In the genomic region with DNA sequence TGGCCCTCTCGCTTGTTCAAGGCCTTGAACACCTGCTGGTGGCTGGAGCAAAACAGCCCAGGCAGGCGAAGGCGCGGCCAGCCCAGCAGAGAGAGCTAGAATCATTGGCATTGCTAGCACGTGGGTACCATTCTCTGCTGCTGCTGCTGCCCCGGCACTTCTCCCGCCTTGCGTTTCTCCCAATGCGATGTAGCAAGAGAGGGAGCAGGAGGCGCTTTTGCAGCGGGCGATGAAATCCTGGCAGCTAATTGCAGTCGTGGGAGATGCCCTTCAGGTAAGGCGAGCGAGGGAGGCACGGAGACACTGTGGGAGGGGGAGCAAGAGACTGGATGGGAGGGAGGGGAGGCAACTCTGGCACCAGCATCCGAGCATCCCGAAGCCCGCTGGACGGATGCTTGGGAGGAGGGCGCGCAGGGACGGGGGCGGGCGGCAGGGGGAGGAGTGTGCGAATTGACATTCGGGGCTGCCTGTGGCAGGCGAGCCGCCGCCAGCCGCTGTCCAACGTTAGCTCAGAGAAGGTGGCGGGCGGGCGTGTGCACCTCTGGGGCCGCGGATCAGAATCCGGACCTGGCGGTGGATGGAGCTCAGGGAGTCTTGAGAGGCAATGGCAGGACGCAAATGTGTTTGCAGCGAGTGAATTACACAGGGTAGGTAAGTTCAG, we compare ENCODE assay signal across 8 mouse cellular contexts.
A peak's percentile ranks its signal among the peaks of the same experiment; 100 is the strongest.
DNase-seq lines count a peak whose midpoint lies in the region; ATAC-seq and TF ChIP-seq lines count a peak whose summit lies in the region.

No protein-coding gene starts in this region.

- H3K4me3 ChIP-seq in ES-Bruce4 (ENCODE audit: low read depth, low read length) = peak overlapping the region; percentile 57
- H3K4me3 ChIP-seq in embryonic facial prominence, embryonic 10.5 days = peak overlapping the region; percentile 56
- H3K4me3 ChIP-seq in hindbrain, embryonic 10.5 days = peak overlapping the region; percentile 50
- H3K4me3 ChIP-seq in limb, embryonic 10.5 days = peak overlapping the region; percentile 45

- under 1% methylated on average over 41 of the region's 41 CpGs for WGBS in embryonic facial prominence, embryonic 10.5 days
- under 1% methylated on average over 41 of the region's 41 CpGs for WGBS in hindbrain, embryonic 10.5 days
- under 1% methylated on average over 41 of the region's 41 CpGs for WGBS in limb, embryonic 10.5 days

- no peak for TF ChIP-seq EP300 in ES-Bruce4 (IDR thresholded peaks at IDR 0.05; ENCODE audit: insufficient read depth, low read depth, low read length)

- H3K36me3 ChIP-seq in ES-Bruce4 (ENCODE audit: control insufficient read depth, insufficient read depth, low read length, poor library complexity, severe bottlenecking) = no peaks in the 10 kb centered on the region
- no peaks in the 10 kb centered on the region for H3K36me3 ChIP-seq in embryonic facial prominence, embryonic 10.5 days (replicated peaks)
- no peaks in the 10 kb centered on the region for H3K36me3 ChIP-seq in hindbrain, embryonic 10.5 days
- no peaks in the 10 kb centered on the region for H3K36me3 ChIP-seq in limb, embryonic 10.5 days

- no peak for ATAC-seq in erythroid progenitor cell, adult 5-6 weeks (replicated peaks; ENCODE audit: low FRiP score, poor library complexity, severe bottlenecking)

- H3K27me3 ChIP-seq in ES-Bruce4 (ENCODE audit: control insufficient read depth, insufficient read depth, low read length, poor library complexity, severe bottlenecking) = peaks cover 5% of the 10 kb centered on the region
- H3K27me3 ChIP-seq in embryonic facial prominence, embryonic 10.5 days (replicated peaks; ENCODE audit: low read depth, poor library complexity, severe bottlenecking) = peaks cover 48% of the 10 kb centered on the region
- peaks cover 49% of the 10 kb centered on the region for H3K27me3 ChIP-seq in hindbrain, embryonic 10.5 days (ENCODE audit: insufficient read depth, poor library complexity, severe bottlenecking)
- H3K27me3 ChIP-seq in limb, embryonic 10.5 days (ENCODE audit: low read depth, poor library complexity, severe bottlenecking) = peaks cover 52% of the 10 kb centered on the region

- no peaks in the 10 kb centered on the region for H3K4me1 ChIP-seq in ES-Bruce4 (ENCODE audit: control insufficient read depth, insufficient read depth, low read length)
- peaks cover 13% of the 10 kb centered on the region for H3K4me1 ChIP-seq in embryonic facial prominence, embryonic 10.5 days
- peaks cover 15% of the 10 kb centered on the region for H3K4me1 ChIP-seq in hindbrain, embryonic 10.5 days (replicated peaks)
- peaks cover 12% of the 10 kb centered on the region; the same call in 1 of the 2 replicates for H3K4me1 ChIP-seq in limb, embryonic 10.5 days

- H3K9ac ChIP-seq in ES-Bruce4 (ENCODE audit: low read depth, poor library complexity, severe bottlenecking) = no peak overlapping the region

- TF ChIP-seq CTCF in ES-Bruce4 (IDR thresholded peaks at IDR 0.05; ENCODE audit: low read depth, low read length) = no peak

- no peak overlapping the region for H3K27ac ChIP-seq in ES-Bruce4 (ENCODE audit: insufficient read depth, low read length)
- no peak overlapping the region; the same call in 1 of the 2 replicates for H3K27ac ChIP-seq in embryonic facial prominence, embryonic 10.5 days (replicated peaks)
- H3K27ac ChIP-seq in hindbrain, embryonic 10.5 days = peak overlapping the region; percentile 53; the same call in 1 of the 2 replicates
- no peak overlapping the region for H3K27ac ChIP-seq in limb, embryonic 10.5 days

- no peak for TF ChIP-seq POLR2A in ES-Bruce4 (IDR thresholded peaks at IDR 0.05; ENCODE audit: insufficient read depth, low read length)

- peak; percentile 70 for DNase-seq in R1 (ENCODE audit: low read depth, low spot score)
- DNase-seq in embryonic facial prominence, embryonic 10.5 days (ENCODE audit: low spot score) = peak; percentile 75
- DNase-seq in hindbrain, embryonic 10.5 days (ENCODE audit: low spot score) = peak; percentile 62
- DNase-seq in limb, embryonic 10.5 days (ENCODE audit: low spot score) = peak; percentile 62
- DNase-seq in ovary, postnatal 36 days (ENCODE audit: low spot score) = peak; percentile 42
- no peak for DNase-seq in natural killer cell, adult 2 months (ENCODE audit: low spot score in 2 of 2)

- H3K9me3 ChIP-seq in ES-Bruce4 (replicated peaks; ENCODE audit: control insufficient read depth, insufficient read depth, low read length, poor library complexity, severe bottlenecking) = no peaks in the 10 kb centered on the region
- no peaks in the 10 kb centered on the region for H3K9me3 ChIP-seq in embryonic facial prominence, embryonic 10.5 days
- no peaks in the 10 kb centered on the region for H3K9me3 ChIP-seq in hindbrain, embryonic 10.5 days
- H3K9me3 ChIP-seq in limb, embryonic 10.5 days (replicated peaks) = no peaks in the 10 kb centered on the region

Comparison
In these comparisons a context has a peak if more than half of its experiments do, and no peak if none do; other contexts are left out.
1. DNase-seq: peak in R1 (single experiment), embryonic facial prominence, embryonic 10.5 days (single experiment), hindbrain, embryonic 10.5 days (single experiment), limb, embryonic 10.5 days (single experiment) and ovary, postnatal 36 days (single experiment); none in natural killer cell, adult 2 months (0 of 2).
2. Peak in every context shown above with its lines, with median percentiles within 50 percentile points of each other: H3K4me3 ChIP-seq.